Mouse (Mus musculus) hindbrain, embryonic 15.5 days (tissue): ENCODE measurements around the gene Calu. TPM values are rescaled to one million over a fixed set of nuclear protein-coding genes. Genes with fewer than 3 reads are reported as not detected.

Experiments
- ATAC-seq: fragments of 200-750 bp; cut with Nextera tagmentation; 2 replicates; pipeline ENCODE4 v1.8.0; 2017; ENCODE audit warnings: low read depth, moderate number of reproducible peaks, moderate TSS enrichment; ENCODE audit not compliant: low FRiP score
- H3K27ac ChIP-seq: fragments of 300-500 bp; sonication (generic); replicated peaks from 2 replicates; pipeline ENCODE4 v1.5.1; 2015; ENCODE audit warnings: mild to moderate bottlenecking, inconsistent platforms
- H3K27me3 ChIP-seq: fragments of 300-500 bp; sonication (generic); 2 replicates; pipeline ENCODE4 v1.6.1; 2015; ENCODE audit warnings: control low read depth, inconsistent platforms
- H3K36me3 ChIP-seq: fragments of 300-500 bp; sonication (generic); 2 replicates; pipeline ENCODE4 v1.6.1; 2015; ENCODE audit warnings: control low read depth, inconsistent platforms
- H3K4me1 ChIP-seq: fragments of 300-500 bp; sonication (generic); replicated peaks from 2 replicates; pipeline ENCODE4 v1.6.1; 2015; ENCODE audit warnings: control low read depth, inconsistent platforms
- H3K4me2 ChIP-seq: fragments of 300-500 bp; sonication (generic); 2 replicates; pipeline ENCODE4 v1.6.1; 2015; ENCODE audit warnings: moderate library complexity, mild to moderate bottlenecking, inconsistent platforms
- H3K4me3 ChIP-seq: fragments of 300-500 bp; sonication (generic); 2 replicates; pipeline ENCODE4 v1.5.1; 2015; ENCODE audit warnings: mild to moderate bottlenecking, inconsistent platforms
- H3K9ac ChIP-seq: fragments of 300-500 bp; sonication (generic); 2 replicates; pipeline ENCODE4 v1.6.1; 2015; ENCODE audit warnings: inconsistent platforms
- H3K9me3 ChIP-seq: fragments of 300-500 bp; sonication (generic); 2 replicates; pipeline ENCODE4 v1.6.1; 2016; ENCODE audit warnings: control low read depth, inconsistent platforms
- WGBS: fragments of 180-500 bp; shearing (Covaris S2); methylation state at CpG from one replicate; pipeline ENCODE4 v1.1.7; 2015; 5-methylcytosine and 5-hydroxymethylcytosine counted together
- polyA plus RNA-seq: library from polyadenylated mRNA; unstranded; fragments of >200 nt; fragmentation: Nextera tagmentation; extraction: Ambion mirVana; gene quantifications from 2 replicates; pipeline ENCODE4 v1.2.1, GENCODE M21; 2015

The Calu gene
- 164 TPM in 2 replicates for polyA plus RNA-seq

- Histone ChIP-seq H3K4me2 (peak within 1 kb of the TSS; percentile 75), H3K9me3 (no peaks in the 10 kb centered on the region), H3K4me1 (peaks cover 17% of the 10 kb centered on the region), H3K36me3 (no peaks in the 10 kb centered on the region), H3K27ac (peak within 1 kb of the TSS; percentile 83), H3K4me3 (peak within 1 kb of the TSS; percentile 91), H3K27me3 (no peaks in the 10 kb centered on the region), H3K9ac (peak within 1 kb of the TSS; percentile 85)
- peak; percentile 100 for ATAC-seq
- under 1% methylated on average over 53 of the region's 55 CpGs for WGBS
These were observed at the start of gene Calu for GRCm38 (mm10) chr6:29347665-29348370. Gene Calu (plus strand): TSS chr6:29348069.

DNA sequence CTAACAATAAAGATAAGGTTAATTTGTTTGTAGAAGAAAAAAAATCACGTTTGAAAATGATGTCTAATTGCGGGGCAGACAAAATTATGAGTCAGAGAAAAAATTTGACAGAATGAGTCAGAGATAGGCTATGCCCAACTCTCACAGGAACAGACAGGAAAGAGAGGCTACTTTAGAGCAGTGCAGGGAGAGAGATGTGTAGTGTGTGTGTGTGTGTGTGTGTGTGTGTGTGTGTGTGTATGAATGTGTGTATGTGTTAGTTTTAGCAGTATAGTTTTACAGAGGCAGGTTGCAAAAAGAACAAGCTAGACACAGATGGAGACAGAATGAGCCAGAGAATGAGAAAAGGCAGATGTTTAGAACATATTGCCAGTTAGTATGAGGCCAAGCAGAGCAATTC lies 48.8 kb upstream of the Calu start:
- 77% methylated on average over 2 of the region's 2 CpGs for WGBS
- no peak overlapping the region for H3K9ac ChIP-seq
- ATAC-seq = no peak
- H3K27ac ChIP-seq = no peak overlapping the region
- no peak overlapping the region for H3K4me3 ChIP-seq
- H3K36me3 ChIP-seq = no peaks in the 10 kb centered on the region
- no peak overlapping the region for H3K4me2 ChIP-seq
- no peaks in the 10 kb centered on the region for H3K4me1 ChIP-seq
- H3K9me3 ChIP-seq = no peaks in the 10 kb centered on the region
- no peaks in the 10 kb centered on the region for H3K27me3 ChIP-seq

GRCm38 (mm10) chr6:29303251-29303650 lies 44.6 kb upstream of the Calu start:
- ATAC-seq = no peak
- Histone ChIP-seq H3K27ac (no peak overlapping the region), H3K4me2 (no peak overlapping the region)

GRCm38 (mm10) chr6:29303726-29304125 lies 44.1 kb upstream of the Calu start:
- 59% methylated on average over 5 of the region's 5 CpGs for WGBS
- ATAC-seq = no peak
- Histone ChIP-seq H3K36me3 (no peaks in the 10 kb centered on the region), H3K27me3 (no peaks in the 10 kb centered on the region), H3K4me2 (no peak overlapping the region), H3K9ac (no peak overlapping the region), H3K4me1 (no peaks in the 10 kb centered on the region), H3K4me3 (no peak overlapping the region), H3K9me3 (no peaks in the 10 kb centered on the region), H3K27ac (no peak overlapping the region)

More at GRCm38 (mm10) chr6:29303251-29303650, 44.6 kb upstream of the Calu start:
- Histone ChIP-seq H3K4me1 (no peaks in the 10 kb centered on the region), H3K36me3 (no peaks in the 10 kb centered on the region), H3K9ac (no peak overlapping the region), H3K27me3 (no peaks in the 10 kb centered on the region), H3K9me3 (no peaks in the 10 kb centered on the region), H3K4me3 (no peak overlapping the region)

DNA sequence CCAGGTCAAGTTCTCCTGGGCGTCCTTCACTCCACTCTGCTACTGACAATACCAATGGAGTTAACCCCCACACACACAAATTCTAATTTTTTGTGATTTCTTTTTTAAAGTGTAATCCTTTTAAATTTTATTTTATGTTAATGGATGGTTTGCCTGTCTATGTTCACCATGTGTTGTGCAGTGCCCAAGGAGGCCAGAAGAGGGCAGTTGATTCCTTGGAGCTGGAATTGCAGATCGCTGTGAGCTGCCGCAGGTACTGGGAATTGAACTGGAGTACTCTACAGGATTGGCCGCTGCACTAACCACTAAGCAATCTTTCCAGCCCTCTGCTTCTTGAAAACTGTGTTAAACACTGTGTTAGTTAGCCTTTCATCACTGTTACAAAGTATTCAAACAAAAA lies 42.4 kb upstream of the Calu start:
- Histone ChIP-seq H3K4me1 (no peaks in the 10 kb centered on the region), H3K4me2 (no peak overlapping the region), H3K9ac (no peak overlapping the region), H3K27ac (no peak overlapping the region), H3K4me3 (no peak overlapping the region), H3K27me3 (no peaks in the 10 kb centered on the region), H3K9me3 (no peaks in the 10 kb centered on the region), H3K36me3 (no peaks in the 10 kb centered on the region)
- 88% methylated on average over 4 of the region's 4 CpGs for WGBS
- no peak for ATAC-seq

DNA sequence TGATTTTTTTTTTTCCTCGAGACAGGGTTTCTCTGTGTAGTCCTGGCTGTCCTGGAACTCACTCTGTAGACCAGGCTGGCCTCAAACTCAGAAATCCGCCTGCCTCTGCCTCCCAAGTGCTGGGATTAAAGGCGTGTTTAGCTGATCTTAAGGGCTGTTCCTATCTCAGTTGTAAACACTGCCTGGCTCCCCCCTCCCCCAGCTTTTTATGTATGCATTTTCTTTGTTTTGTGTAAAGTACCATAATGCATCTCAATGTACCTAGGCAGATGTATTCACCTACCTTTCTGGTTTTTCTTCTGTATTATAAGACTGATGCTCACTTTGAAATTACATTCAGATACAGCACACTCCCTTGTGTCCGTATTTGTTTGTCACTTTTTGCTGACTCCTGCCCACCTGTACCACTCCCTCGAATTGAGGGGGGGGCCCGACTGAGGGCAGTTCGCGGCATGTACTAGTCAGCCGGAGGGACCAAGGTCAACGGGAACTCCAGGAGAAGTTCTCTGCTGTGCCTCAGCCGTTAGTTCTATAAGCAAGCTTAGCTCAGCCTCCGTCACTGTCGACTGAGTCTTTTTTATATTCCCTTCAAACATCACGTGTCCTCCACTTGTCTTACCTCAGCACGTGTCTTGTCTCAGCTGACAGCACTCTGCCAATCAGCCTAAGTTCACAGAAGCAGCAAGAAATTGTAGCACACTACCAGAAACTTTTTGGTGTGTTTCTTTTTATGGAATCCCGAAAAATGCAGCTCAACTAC lies 38.8 kb upstream of the Calu start:
- no peaks in the 10 kb centered on the region for H3K36me3 ChIP-seq
- no peaks in the 10 kb centered on the region for H3K9me3 ChIP-seq
- no peak overlapping the region for H3K4me3 ChIP-seq
- H3K4me1 ChIP-seq = no peaks in the 10 kb centered on the region
- H3K27ac ChIP-seq = no peak overlapping the region
- H3K9ac ChIP-seq = no peak overlapping the region
- no peak for ATAC-seq
- no peak overlapping the region for H3K4me2 ChIP-seq
- 90% methylated on average over 16 of the region's 16 CpGs for WGBS
- H3K27me3 ChIP-seq = no peaks in the 10 kb centered on the region

GRCm38 (mm10) chr6:29313690-29314202 lies 34.1 kb upstream of the Calu start:
- WGBS = 66% methylated on average over 14 of the region's 14 CpGs
- no peaks in the 10 kb centered on the region for H3K36me3 ChIP-seq
- no peak overlapping the region for H3K27ac ChIP-seq
- H3K4me2 ChIP-seq = no peak overlapping the region
- no peaks in the 10 kb centered on the region for H3K27me3 ChIP-seq
- no peak overlapping the region for H3K4me3 ChIP-seq
- no peak for ATAC-seq
- H3K9me3 ChIP-seq = no peaks in the 10 kb centered on the region
- no peak overlapping the region for H3K9ac ChIP-seq
- no peaks in the 10 kb centered on the region for H3K4me1 ChIP-seq

- Histone ChIP-seq H3K9me3 (no peaks in the 10 kb centered on the region), H3K36me3 (no peaks in the 10 kb centered on the region), H3K27ac (no peak overlapping the region), H3K9ac (no peak overlapping the region), H3K4me3 (no peak overlapping the region), H3K4me1 (no peaks in the 10 kb centered on the region), H3K27me3 (no peaks in the 10 kb centered on the region), H3K4me2 (no peak overlapping the region)
- no peak for ATAC-seq
- WGBS = 80% methylated on average over 2 of the region's 2 CpGs
These were observed 30.6 kb upstream of the Calu start for GRCm38 (mm10) chr6:29317286-29317685.

DNA sequence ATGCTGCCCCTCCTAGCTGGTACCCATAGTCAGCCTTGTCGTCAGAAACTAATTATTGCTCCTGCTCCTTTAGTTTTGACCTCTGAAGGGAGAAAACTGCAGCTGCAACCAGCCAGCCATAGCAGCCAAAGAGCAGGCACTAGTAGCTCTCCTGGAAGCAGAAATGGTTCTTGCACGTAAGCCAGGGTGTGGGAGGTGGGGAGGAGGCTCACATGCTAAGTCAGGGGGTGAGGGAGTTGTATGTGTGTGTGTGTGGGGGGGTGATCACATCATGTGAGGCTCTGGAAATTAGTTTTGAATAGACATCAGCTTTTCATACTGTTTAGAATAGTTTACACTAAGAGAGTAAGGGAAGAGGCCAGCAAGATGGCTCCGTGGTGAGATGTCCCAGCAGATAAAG lies 29.9 kb upstream of the Calu start:
- Histone ChIP-seq H3K4me2 (no peak overlapping the region), H3K36me3 (no peaks in the 10 kb centered on the region), H3K9ac (no peak overlapping the region), H3K4me1 (no peaks in the 10 kb centered on the region), H3K27ac (no peak overlapping the region), H3K4me3 (no peak overlapping the region), H3K27me3 (no peaks in the 10 kb centered on the region), H3K9me3 (no peaks in the 10 kb centered on the region)
- WGBS = 73% methylated on average over 3 of the region's 3 CpGs
- no peak for ATAC-seq

DNA sequence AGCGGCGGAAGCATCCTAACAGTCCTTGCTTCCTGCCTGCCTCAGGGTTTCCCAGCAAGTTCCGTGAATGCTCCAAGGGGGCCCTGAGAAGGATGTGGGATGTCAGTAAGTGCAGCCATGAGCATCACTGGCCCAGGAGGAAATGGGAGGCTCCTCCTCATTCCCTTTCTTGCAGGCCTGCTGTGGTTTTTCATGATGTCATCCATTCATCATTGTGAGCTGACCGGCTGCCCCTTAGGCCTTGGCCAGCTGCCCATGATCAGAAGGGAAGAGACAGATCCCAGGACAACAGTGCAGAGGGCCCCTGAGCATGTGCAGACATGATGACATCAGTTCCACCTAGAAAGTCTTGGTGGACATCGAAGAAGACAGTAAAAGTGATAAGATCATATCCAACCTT lies 29.0 kb upstream of the Calu start, which contains the start of gene Fam71f1:
TSS of gene Fam71f1 (plus strand) at position 262 of the 400 bp plus-strand sequence.
- no peak within 1 kb of the TSS for H3K27ac ChIP-seq
- ATAC-seq = no peak
- 53% methylated on average over 5 of the region's 5 CpGs for WGBS
- no peak within 1 kb of the TSS for H3K4me2 ChIP-seq
- H3K4me1 ChIP-seq = no peaks in the 10 kb centered on the region
- no peak within 1 kb of the TSS for H3K4me3 ChIP-seq
- H3K27me3 ChIP-seq = no peaks in the 10 kb centered on the region
- H3K36me3 ChIP-seq = no peaks in the 10 kb centered on the region
- no peaks in the 10 kb centered on the region for H3K9me3 ChIP-seq
- H3K9ac ChIP-seq = no peak within 1 kb of the TSS

DNA sequence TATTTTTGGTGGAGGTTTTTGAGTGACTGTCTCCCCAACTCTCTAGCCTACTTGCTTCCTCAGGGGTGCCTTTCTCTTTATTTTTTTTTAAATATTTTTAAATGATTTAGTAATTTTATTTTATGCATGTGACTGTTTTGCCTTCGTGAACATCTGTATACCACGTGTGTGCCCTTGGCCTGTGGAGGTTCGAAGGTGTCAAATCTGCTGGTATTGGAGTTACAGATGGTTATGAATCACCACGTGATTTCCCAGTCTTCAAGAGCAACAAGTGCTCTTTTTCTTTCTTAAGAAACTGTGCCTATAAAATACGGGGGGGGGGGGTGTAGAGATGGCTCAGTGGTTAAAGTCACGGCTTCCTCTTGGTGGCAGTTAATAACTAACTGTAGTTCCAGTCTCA lies 26.3 kb upstream of the Calu start:
- H3K27me3 ChIP-seq = no peaks in the 10 kb centered on the region
- no peaks in the 10 kb centered on the region for H3K4me1 ChIP-seq
- WGBS = 80% methylated on average over 6 of the region's 6 CpGs
- H3K36me3 ChIP-seq = no peaks in the 10 kb centered on the region
- no peak for ATAC-seq
- H3K4me2 ChIP-seq = no peak overlapping the region
- no peak overlapping the region for H3K27ac ChIP-seq
- no peak overlapping the region for H3K9ac ChIP-seq
- H3K9me3 ChIP-seq = no peaks in the 10 kb centered on the region
- H3K4me3 ChIP-seq = no peak overlapping the region

DNA sequence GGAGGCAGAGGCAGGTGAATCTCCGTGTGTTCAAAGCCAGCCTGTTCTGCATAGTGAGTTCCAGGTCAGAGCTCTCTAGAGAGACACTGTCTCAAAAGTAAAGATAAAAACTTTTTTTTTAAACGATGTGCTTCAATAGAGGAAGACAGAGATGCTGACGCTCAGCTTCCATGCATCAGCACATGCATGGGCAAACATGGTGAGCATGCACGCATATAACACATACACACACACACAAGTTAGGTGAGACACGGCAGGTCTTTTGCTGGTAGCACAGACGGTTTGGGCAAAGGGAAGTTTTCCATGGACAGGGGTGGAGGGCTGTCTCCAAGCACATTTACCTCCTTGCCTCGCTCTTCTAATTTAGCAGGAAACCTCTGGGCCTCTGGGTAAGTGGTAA lies 25.7 kb upstream of the Calu start:
- Histone ChIP-seq H3K4me2 (no peak overlapping the region), H3K4me1 (no peaks in the 10 kb centered on the region), H3K9me3 (no peaks in the 10 kb centered on the region), H3K4me3 (no peak overlapping the region), H3K9ac (no peak overlapping the region), H3K27ac (no peak overlapping the region), H3K27me3 (no peaks in the 10 kb centered on the region), H3K36me3 (no peaks in the 10 kb centered on the region)
- 90% methylated on average over 7 of the region's 7 CpGs for WGBS
- no peak for ATAC-seq
